Mouse (Mus musculus) thymus, adult 2 months (tissue): ENCODE data around the gene Fgf15. TPM values are rescaled to one million over a fixed set of nuclear protein-coding genes. Genes with fewer than 3 reads are reported as not detected.

ENCODE experiments used
- DNase-seq: peaks from one replicate; pipeline ENCODE4 v3.0.0; 2021
- H3K27ac ChIP-seq: fragments of 200-500 bp; 2 replicates; pipeline ENCODE4 v1.5.1; 2012; ENCODE audit warnings: low read length, control low read depth; ENCODE audit not compliant: control insufficient read depth, insufficient read depth
- H3K27me3 ChIP-seq: fragments of 200-500 bp; 2 replicates; pipeline ENCODE4 v1.6.1; 2012; ENCODE audit warnings: mild to moderate bottlenecking, low read length, moderate library complexity, mixed read lengths; ENCODE audit not compliant: control insufficient read depth, insufficient read depth
- H3K36me3 ChIP-seq: fragments of 200-500 bp; 2 replicates; pipeline ENCODE4 v1.6.1; 2012; ENCODE audit warnings: mild to moderate bottlenecking, low read length, moderate library complexity; ENCODE audit not compliant: control insufficient read depth, insufficient read depth
- H3K4me1 ChIP-seq: fragments of 200-500 bp; replicated peaks from 2 replicates; pipeline ENCODE4 v1.6.1; 2012; ENCODE audit warnings: low read length; ENCODE audit not compliant: control insufficient read depth, insufficient read depth
- H3K4me3 ChIP-seq: fragments of 200-500 bp; 2 replicates; pipeline ENCODE4 v1.5.1; 2012; ENCODE audit warnings: mild to moderate bottlenecking, low read length, control low read depth, moderate library complexity; ENCODE audit not compliant: control insufficient read depth, insufficient read depth
- CTCF ChIP-seq: fragments of 200-500 bp; IDR thresholded peaks from 2 replicates; pipeline ENCODE4 v1.5.1; 2012; ENCODE audit warnings: mild to moderate bottlenecking, control low read depth, low read length, moderate library complexity, borderline replicate concordance; ENCODE audit not compliant: control insufficient read depth, poor library complexity, insufficient read depth; ENCODE audit errors: extremely low read depth
- POLR2A ChIP-seq: fragments of 200-500 bp; IDR thresholded peaks from 2 replicates; pipeline ENCODE4 v1.6.1; 2012; ENCODE audit warnings: mild to moderate bottlenecking, low read length, control low read depth, moderate library complexity; ENCODE audit not compliant: control insufficient read depth, poor library complexity, insufficient read depth; ENCODE audit errors: extremely low read depth
- WGBS: fragments of 180-500 bp; shearing (Covaris S2); methylation state at CpG from one replicate; pipeline ENCODE4 v1.1.7; 2018; 5-methylcytosine and 5-hydroxymethylcytosine counted together
- polyA plus RNA-seq: library from polyadenylated mRNA; depleted of rRNA; stranded (reverse); fragments of >200 nt; gene quantifications from 2 replicates; pipeline ENCODE4 v1.2.3, GENCODE M21; 2012; rRNA removed

Fgf15 gene
- polyA plus RNA-seq, 1 experiment, result 0.42 TPM

GRCm38 (mm10) chr7:144942744-144943135 is 46.4 kb downstream of the Fgf15 start:
- H3K4me1 ChIP-seq, result peaks cover 18% of the 10 kb centered on the region
- H3K4me3 ChIP-seq, result no peak overlapping the region

GRCm38 (mm10) chr7:144943254-144943653 is 46.9 kb downstream of the Fgf15 start:
- under 1% methylated on average over 45 of the region's 45 CpGs for WGBS

More at GRCm38 (mm10) chr7:144942744-144943135, 46.4 kb downstream of the Fgf15 start:
- no peaks in the 10 kb centered on the region for H3K36me3 ChIP-seq
- peaks cover 19% of the 10 kb centered on the region for H3K27me3 ChIP-seq
- H3K27ac ChIP-seq, result no peak overlapping the region
- TF ChIP-seq CTCF (no peak), POLR2A (no peak)
- no peak for DNase-seq
- WGBS, result 8% methylated on average over 20 of the region's 20 CpGs

More at GRCm38 (mm10) chr7:144943254-144943653, 46.9 kb downstream of the Fgf15 start:
- Histone ChIP-seq H3K27ac (no peak overlapping the region), H3K4me3 (peak overlapping the region; percentile 14; the same call in 1 of the 2 replicates), H3K27me3 (peaks cover 19% of the 10 kb centered on the region), H3K36me3 (no peaks in the 10 kb centered on the region), H3K4me1 (peaks cover 14% of the 10 kb centered on the region; the same call in 1 of the 2 replicates)
- peak; percentile 63 for DNase-seq
- TF ChIP-seq CTCF (0 out of 2 replicates have a peak, but pooled peaks have one; percentile 28), POLR2A (no peak)

Other genes with a start within 250 kb of the Fgf15 start
- gene Ano1, start 144.6 kb upstream of the Fgf15 start, polyA plus RNA-seq, result 2.8 and 3.7 TPM in 2 replicates
- 1.9 and 2.0 TPM in 2 replicates for gene Fgf3, start 58.4 kb upstream of the Fgf15 start, polyA plus RNA-seq
- gene Fgf4, start 49.2 kb upstream of the Fgf15 start, polyA plus RNA-seq, result 0.15 and 0.19 TPM in 2 replicates
- gene LTO1, start 18.6 kb downstream of the Fgf15 start, polyA plus RNA-seq, result 23.5 and 26.6 TPM in 2 replicates
- gene Ccnd1, start 43.4 kb downstream of the Fgf15 start, polyA plus RNA-seq, result 14.4 and 21.7 TPM in 2 replicates